Mouse (Mus musculus) hindbrain, embryonic 15.5 days (tissue): ENCODE measurements around the gene Syngr2. TPM values are rescaled to one million over a fixed set of nuclear protein-coding genes. Genes with fewer than 3 reads are reported as not detected.
"Not testable (repeated sequence)": the region's sequence is repeated elsewhere in the genome, so short reads cannot be mapped to it uniquely, and the experiment has no call there.

Source experiments
- ATAC-seq: fragments of 200-750 bp; cut with Nextera tagmentation; 2 replicates; pipeline ENCODE4 v1.8.0; 2017; ENCODE audit warnings: low read depth, moderate number of reproducible peaks, moderate TSS enrichment; ENCODE audit not compliant: low FRiP score
- H3K27ac ChIP-seq: fragments of 300-500 bp; sonication (generic); replicated peaks from 2 replicates; pipeline ENCODE4 v1.5.1; 2015; ENCODE audit warnings: mild to moderate bottlenecking, inconsistent platforms
- H3K27me3 ChIP-seq: fragments of 300-500 bp; sonication (generic); 2 replicates; pipeline ENCODE4 v1.6.1; 2015; ENCODE audit warnings: control low read depth, inconsistent platforms
- H3K36me3 ChIP-seq: fragments of 300-500 bp; sonication (generic); 2 replicates; pipeline ENCODE4 v1.6.1; 2015; ENCODE audit warnings: control low read depth, inconsistent platforms
- H3K4me1 ChIP-seq: fragments of 300-500 bp; sonication (generic); replicated peaks from 2 replicates; pipeline ENCODE4 v1.6.1; 2015; ENCODE audit warnings: control low read depth, inconsistent platforms
- H3K4me2 ChIP-seq: fragments of 300-500 bp; sonication (generic); 2 replicates; pipeline ENCODE4 v1.6.1; 2015; ENCODE audit warnings: moderate library complexity, mild to moderate bottlenecking, inconsistent platforms
- H3K4me3 ChIP-seq: fragments of 300-500 bp; sonication (generic); 2 replicates; pipeline ENCODE4 v1.5.1; 2015; ENCODE audit warnings: mild to moderate bottlenecking, inconsistent platforms
- H3K9ac ChIP-seq: fragments of 300-500 bp; sonication (generic); 2 replicates; pipeline ENCODE4 v1.6.1; 2015; ENCODE audit warnings: inconsistent platforms
- H3K9me3 ChIP-seq: fragments of 300-500 bp; sonication (generic); 2 replicates; pipeline ENCODE4 v1.6.1; 2016; ENCODE audit warnings: control low read depth, inconsistent platforms
- WGBS: fragments of 180-500 bp; shearing (Covaris S2); methylation state at CpG from one replicate; pipeline ENCODE4 v1.1.7; 2015; 5-methylcytosine and 5-hydroxymethylcytosine counted together
- polyA plus RNA-seq: library from polyadenylated mRNA; unstranded; fragments of >200 nt; fragmentation: Nextera tagmentation; extraction: Ambion mirVana; gene quantifications from 2 replicates; pipeline ENCODE4 v1.2.1, GENCODE M21; 2015

Syngr2 gene
- polyA plus RNA-seq, 1 experiment from 2014 or later, result 17.2 TPM

DNA sequence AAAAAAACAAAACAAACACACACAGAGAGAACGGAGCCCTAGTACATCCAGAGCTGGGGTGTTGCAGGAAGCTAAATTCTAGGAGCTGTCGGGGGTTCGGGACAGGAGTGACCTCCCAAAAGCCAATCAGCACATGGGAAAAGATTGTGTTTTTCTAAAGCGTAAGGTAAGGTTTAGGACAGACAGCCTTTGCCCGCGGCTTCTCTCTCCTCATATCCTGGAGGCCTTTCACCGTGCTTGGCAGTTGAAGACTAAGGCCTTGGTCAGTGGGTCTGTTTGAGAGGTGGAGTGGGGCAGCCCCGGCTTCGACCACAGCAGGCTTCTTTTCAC is 26.8 kb upstream of the Syngr2 start:
- Histone ChIP-seq H3K9ac (peak overlapping the region; percentile 14; the same call in 1 of the 2 replicates), H3K27me3 (peaks cover 30% of the 10 kb centered on the region), H3K36me3 (no peaks in the 10 kb centered on the region), H3K27ac (no peak overlapping the region), H3K4me3 (peak overlapping the region; percentile 24), H3K4me2 (peak overlapping the region; percentile 54), H3K4me1 (peaks cover 46% of the 10 kb centered on the region), H3K9me3 (no peaks in the 10 kb centered on the region)
- ATAC-seq, result no peak
- WGBS, result 58% methylated on average over 9 of the region's 9 CpGs

DNA sequence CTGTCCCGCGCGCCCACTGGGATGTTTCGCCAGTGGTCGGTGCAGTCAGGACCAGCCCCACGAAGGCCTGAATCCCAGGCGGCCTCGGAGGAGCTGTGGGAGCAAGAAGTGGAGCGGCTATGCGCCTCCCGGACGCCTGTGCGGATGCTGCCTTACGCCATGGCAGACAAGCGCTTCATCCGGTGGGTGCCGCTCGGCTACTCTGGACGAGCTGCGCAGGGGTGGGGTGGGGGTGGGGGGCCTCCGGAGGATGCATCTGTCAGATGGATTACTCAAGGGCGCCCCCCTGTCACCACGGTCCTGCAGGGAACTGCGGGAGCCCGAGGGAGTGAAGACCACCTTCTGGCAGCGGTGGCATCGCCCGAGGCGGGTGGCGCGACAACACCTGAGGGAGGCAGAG is 26.4 kb upstream of the Syngr2 start:
- WGBS, result 5% methylated on average over 31 of the region's 31 CpGs
- Histone ChIP-seq H3K4me1 (peaks cover 46% of the 10 kb centered on the region), H3K4me2 (peak overlapping the region; percentile 54), H3K27ac (no peak overlapping the region), H3K9ac (peak overlapping the region; percentile 14; the same call in 1 of the 2 replicates), H3K4me3 (peak overlapping the region; percentile 24), H3K36me3 (no peaks in the 10 kb centered on the region), H3K27me3 (peaks cover 30% of the 10 kb centered on the region), H3K9me3 (no peaks in the 10 kb centered on the region)
- peak; percentile 17; the same call in 1 of the 2 replicates for ATAC-seq

DNA sequence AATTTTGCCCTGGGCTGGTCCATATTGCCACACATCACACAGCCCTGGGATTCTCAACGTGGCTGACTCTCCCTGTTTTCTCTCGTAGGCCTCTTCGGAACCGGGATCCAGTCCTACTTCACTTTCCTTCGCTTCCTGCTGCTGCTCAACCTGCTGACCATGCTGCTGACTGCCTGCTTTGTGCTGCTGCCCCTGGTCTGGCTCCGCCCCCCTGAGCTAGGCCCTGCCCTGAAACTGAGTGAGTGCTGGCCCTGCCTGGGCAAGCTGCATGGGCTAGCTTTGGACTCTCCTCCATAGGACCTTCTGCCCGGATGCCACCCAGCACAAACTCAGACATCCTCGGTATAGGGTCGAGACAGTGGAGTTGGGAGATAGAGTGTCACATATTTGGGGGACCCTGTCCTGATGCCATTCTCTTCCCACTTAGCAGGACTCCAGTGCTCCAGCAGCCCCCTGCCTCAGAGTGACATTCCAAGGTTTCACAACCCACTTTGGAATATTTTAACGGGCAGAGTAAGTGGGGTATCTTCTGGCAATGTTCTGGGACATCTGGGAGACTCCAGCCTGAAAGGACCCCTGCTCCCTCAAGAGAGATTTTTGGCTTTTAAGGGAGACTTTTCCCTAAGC is 25.7 kb upstream of the Syngr2 start:
- Histone ChIP-seq H3K9me3 (no peaks in the 10 kb centered on the region), H3K4me3 (peak overlapping the region; percentile 24; the same call in 1 of the 2 replicates), H3K4me1 (peaks cover 42% of the 10 kb centered on the region), H3K27ac (no peak overlapping the region), H3K9ac (peak overlapping the region; percentile 14; the same call in 1 of the 2 replicates), H3K27me3 (peaks cover 27% of the 10 kb centered on the region), H3K36me3 (no peaks in the 10 kb centered on the region), H3K4me2 (peak overlapping the region; percentile 54)
- 42% methylated on average over 10 of the region's 10 CpGs for WGBS
- no peak for ATAC-seq

DNA sequence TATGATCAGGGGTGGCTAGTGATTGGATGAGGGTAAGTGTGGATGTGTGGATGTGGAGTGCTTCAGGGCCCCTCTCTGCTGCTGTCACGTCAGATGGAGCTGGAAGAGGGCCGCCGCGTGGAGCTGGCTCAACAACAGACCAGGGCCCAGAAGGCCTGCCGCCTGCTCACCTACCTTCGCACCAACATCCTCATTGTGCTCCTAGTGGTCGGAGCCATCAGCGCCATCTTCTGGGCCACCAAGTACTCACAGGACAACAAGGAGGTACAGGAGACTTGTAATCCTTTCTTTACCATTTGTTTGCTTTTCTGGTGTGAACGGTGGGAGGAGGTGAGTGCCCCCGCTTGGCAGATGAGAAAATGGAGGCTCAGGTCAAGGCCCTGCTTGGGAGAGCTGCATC is 23.2 kb upstream of the Syngr2 start:
- Histone ChIP-seq H3K27ac (no peak overlapping the region), H3K9me3 (no peaks in the 10 kb centered on the region), H3K9ac (no peak overlapping the region), H3K4me3 (no peak overlapping the region), H3K4me2 (no peak overlapping the region), H3K36me3 (no peaks in the 10 kb centered on the region), H3K27me3 (peaks cover 28% of the 10 kb centered on the region), H3K4me1 (peaks cover 17% of the 10 kb centered on the region)
- ATAC-seq, result no peak
- 12% methylated on average over 10 of the region's 10 CpGs for WGBS

DNA sequence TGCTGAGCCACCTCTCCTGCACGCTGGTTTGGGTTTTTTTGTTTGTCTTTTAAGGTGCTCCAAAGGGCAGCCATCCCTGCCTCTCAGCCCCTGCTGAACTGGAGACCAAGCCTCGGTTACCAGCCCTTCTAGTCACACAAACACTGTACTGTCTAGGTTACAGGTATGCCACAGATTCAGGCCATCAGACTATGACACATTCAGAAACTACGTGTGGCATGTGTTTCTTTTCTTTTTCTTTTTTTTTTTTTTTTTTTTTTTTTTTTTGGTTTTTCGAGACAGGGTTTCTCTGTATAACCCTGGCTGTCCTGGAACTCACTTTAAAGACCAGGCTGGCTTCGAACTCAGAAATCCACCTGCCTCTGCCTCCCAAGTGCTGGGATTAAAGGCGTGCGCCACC is 21.0 kb upstream of the Syngr2 start:
- H3K4me1 ChIP-seq, H3K9me3 ChIP-seq, H3K4me3 ChIP-seq, H3K9ac ChIP-seq, ATAC-seq, H3K36me3 ChIP-seq, H3K27ac ChIP-seq, H3K4me2 ChIP-seq: not testable (repeated sequence)
- peaks cover 22% of the 10 kb centered on the region; the same call in 1 of the 2 replicates for H3K27me3 ChIP-seq
- 87% methylated on average over 7 of the region's 7 CpGs for WGBS

DNA sequence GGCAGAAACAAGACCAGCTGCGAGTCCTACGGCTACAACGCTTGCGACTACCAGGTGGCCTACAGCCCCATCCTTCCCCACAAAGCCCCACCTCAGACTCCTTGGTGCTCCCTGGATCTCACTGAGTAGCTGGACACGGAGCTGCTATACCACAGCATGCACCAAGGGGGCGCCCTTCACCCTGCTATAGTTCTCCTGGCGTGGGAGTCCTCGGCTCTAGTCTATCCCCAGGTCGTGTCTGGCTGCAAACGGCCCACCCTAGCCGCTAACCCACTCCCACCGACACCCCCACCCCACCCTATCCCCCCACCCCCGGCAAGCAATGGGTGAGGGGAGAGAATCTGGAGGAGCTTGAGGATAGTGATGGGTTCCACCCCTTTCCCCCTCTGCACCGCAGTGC is 19.2 kb upstream of the Syngr2 start:
- no peak for ATAC-seq
- Histone ChIP-seq H3K9me3 (no peaks in the 10 kb centered on the region), H3K27me3 (peaks cover 22% of the 10 kb centered on the region; the same call in 1 of the 2 replicates), H3K4me1 (no peaks in the 10 kb centered on the region), H3K36me3 (no peaks in the 10 kb centered on the region), H3K9ac (no peak overlapping the region), H3K4me2 (peak overlapping the region; percentile 27; the same call in 1 of the 2 replicates), H3K27ac (no peak overlapping the region), H3K4me3 (no peak overlapping the region)
- WGBS, result 5% methylated on average over 14 of the region's 14 CpGs

DNA sequence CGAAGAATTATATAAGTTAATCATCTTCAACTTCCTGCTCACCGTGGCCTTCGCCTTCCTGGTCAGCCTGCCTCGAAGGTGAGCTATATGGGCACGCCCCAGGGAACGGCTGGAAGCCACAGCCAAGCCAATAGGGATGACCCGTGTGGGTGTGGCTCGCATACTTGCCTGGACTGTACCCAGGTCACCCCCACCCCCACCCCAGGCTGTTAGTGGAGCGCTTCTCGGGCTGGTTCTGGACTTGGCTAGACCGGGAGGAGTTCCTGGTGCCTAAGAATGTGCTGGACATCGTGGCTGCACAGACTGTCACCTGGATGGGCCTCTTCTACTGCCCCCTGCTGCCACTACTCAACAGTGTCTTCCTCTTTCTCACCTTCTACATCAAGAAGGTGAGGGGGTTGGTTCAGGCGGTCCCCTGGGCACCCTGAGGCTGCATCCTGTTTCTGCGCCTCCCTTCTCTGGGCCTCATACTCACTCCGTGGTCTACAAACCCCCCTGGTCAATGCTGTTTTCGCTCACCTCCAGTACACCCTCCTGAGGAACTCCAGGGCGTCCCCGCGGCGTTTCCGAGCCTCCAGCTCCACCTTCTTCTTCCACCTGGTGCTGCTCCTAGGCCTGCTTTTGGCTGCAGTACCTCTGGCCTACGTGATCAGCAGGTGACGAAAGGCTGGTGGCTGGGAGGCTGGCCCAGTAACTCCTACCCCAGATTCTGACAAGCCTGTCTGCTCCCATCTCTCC is 18.6 kb upstream of the Syngr2 start:
- H3K9ac ChIP-seq, result no peak overlapping the region
- WGBS, result 37% methylated on average over 23 of the region's 23 CpGs
- no peak for ATAC-seq
- H3K9me3 ChIP-seq, result no peaks in the 10 kb centered on the region
- H3K36me3 ChIP-seq, result no peaks in the 10 kb centered on the region
- H3K4me2 ChIP-seq, result peak overlapping the region; percentile 27; the same call in 1 of the 2 replicates
- no peak overlapping the region for H3K27ac ChIP-seq
- peaks cover 22% of the 10 kb centered on the region; the same call in 1 of the 2 replicates for H3K27me3 ChIP-seq
- no peaks in the 10 kb centered on the region for H3K4me1 ChIP-seq
- no peak overlapping the region for H3K4me3 ChIP-seq

DNA sequence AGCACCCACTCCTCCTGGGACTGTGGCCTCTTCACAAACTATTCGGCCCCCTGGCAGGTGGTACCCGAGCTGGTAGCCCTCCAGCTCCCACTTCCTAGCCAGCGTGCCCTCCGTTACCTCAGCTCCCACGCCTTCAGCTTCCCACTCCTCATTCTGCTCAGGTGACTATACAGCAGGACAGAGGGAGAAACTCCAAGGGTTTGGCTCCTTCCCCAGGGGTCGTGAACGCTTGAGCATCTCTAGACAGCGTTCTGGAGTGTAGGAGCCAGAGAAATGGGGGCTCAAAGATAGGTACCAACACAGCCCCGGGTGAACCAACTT is 18.1 kb upstream of the Syngr2 start:
- no peak overlapping the region for H3K9ac ChIP-seq
- ATAC-seq, result no peak
- H3K4me1 ChIP-seq, result no peaks in the 10 kb centered on the region
- no peak overlapping the region for H3K4me2 ChIP-seq
- no peak overlapping the region for H3K4me3 ChIP-seq
- H3K36me3 ChIP-seq, result no peaks in the 10 kb centered on the region
- 87% methylated on average over 9 of the region's 9 CpGs for WGBS
- no peak overlapping the region for H3K27ac ChIP-seq
- no peaks in the 10 kb centered on the region for H3K9me3 ChIP-seq
- peaks cover 22% of the 10 kb centered on the region; the same call in 1 of the 2 replicates for H3K27me3 ChIP-seq

DNA sequence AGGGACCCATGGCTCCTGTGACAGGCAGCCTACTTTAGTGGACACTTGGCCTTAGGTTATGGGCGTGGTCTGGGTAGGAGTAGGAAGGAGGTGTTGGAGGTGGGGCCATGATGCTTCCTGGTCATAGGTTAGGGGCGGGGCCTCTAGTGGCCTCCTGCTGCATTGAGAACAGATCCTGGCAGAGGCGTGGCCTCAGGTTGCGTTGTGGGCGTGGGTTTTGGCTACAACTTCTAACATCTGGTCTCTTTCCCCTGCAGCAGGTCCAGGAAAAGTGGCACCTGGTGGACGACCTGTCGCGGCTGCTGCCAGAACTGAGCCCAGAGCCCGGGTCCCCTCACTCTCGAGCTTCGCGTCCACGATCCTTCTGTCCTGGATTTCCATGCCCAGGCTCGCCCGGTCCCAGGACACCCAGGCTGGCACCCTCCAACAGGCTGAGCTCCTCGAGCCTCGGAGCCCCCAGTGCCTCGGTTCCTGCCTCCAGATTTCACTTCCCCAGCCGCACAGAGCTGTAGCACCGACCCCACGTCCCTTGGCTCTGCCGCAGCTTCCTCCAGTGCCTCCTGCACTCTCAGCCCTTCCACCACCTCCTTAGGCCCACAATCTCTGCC is 17.1 kb upstream of the Syngr2 start:
- Histone ChIP-seq H3K4me2 (peak overlapping the region; percentile 29), H3K4me3 (no peak overlapping the region), H3K4me1 (no peaks in the 10 kb centered on the region), H3K9ac (no peak overlapping the region), H3K9me3 (no peaks in the 10 kb centered on the region), H3K27ac (no peak overlapping the region), H3K27me3 (peaks cover 22% of the 10 kb centered on the region; the same call in 1 of the 2 replicates), H3K36me3 (no peaks in the 10 kb centered on the region)
- WGBS, result 9% methylated on average over 22 of the region's 22 CpGs
- ATAC-seq, result no peak

DNA sequence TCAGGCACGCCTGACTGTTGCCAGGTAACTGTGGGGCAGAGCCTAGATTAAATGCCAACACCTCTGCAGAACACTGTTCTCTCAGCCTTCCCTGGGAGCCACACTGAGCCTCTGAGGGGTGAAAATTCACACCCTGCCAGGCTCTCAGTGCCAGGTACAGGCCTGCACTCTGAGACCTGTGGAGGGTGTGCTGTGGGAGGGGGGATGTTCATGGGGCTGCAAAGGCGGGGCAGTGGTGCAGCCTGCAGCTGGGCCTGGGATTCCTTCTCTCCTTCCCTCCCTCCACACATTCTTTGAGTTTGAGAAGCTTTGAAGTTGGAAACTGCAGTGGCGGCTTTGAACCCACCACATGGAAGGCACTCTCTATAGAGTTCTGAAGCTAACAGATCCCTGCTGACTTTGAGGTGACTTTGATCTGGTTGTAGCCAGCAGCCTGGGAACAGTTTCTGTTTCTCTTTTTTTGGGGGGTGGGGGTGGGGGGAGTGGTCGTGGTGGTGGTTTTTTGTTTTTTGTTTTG is 15.4 kb upstream of the Syngr2 start:
- Histone ChIP-seq H3K4me2 (no peak overlapping the region), H3K4me1 (no peaks in the 10 kb centered on the region), H3K9me3 (no peaks in the 10 kb centered on the region), H3K27ac (no peak overlapping the region), H3K4me3 (no peak overlapping the region), H3K9ac (no peak overlapping the region), H3K36me3 (no peaks in the 10 kb centered on the region), H3K27me3 (peaks cover 22% of the 10 kb centered on the region; the same call in 1 of the 2 replicates)
- WGBS, result 52% methylated on average over 4 of the region's 4 CpGs
- ATAC-seq, result no peak

DNA sequence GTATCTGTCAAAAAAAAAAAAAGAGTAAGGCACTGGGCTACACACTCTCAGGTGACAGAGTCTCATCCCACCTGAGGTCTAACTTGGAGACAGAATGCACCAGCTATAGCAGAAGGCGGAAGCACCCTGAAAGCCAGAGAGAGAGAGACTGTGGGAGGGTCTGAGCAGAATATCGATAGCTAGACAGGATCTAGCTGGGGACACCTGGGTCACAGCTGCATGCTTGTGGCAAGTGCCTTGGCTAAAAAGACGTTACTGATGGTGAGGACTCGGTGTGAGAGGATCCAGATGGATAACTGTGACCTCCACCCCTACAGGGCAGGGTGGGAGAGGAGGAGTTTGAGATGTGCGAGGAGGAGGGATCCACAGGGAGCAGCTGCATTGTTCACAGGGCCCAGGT is 12.5 kb upstream of the Syngr2 start:
- Histone ChIP-seq H3K36me3 (no peaks in the 10 kb centered on the region), H3K4me1 (no peaks in the 10 kb centered on the region), H3K9me3 (no peaks in the 10 kb centered on the region), H3K9ac (no peak overlapping the region), H3K4me2 (no peak overlapping the region), H3K4me3 (no peak overlapping the region), H3K27me3 (peaks cover 3% of the 10 kb centered on the region; the same call in 1 of the 2 replicates), H3K27ac (no peak overlapping the region)
- 49% methylated on average over 5 of the region's 5 CpGs for WGBS
- ATAC-seq, result no peak

DNA sequence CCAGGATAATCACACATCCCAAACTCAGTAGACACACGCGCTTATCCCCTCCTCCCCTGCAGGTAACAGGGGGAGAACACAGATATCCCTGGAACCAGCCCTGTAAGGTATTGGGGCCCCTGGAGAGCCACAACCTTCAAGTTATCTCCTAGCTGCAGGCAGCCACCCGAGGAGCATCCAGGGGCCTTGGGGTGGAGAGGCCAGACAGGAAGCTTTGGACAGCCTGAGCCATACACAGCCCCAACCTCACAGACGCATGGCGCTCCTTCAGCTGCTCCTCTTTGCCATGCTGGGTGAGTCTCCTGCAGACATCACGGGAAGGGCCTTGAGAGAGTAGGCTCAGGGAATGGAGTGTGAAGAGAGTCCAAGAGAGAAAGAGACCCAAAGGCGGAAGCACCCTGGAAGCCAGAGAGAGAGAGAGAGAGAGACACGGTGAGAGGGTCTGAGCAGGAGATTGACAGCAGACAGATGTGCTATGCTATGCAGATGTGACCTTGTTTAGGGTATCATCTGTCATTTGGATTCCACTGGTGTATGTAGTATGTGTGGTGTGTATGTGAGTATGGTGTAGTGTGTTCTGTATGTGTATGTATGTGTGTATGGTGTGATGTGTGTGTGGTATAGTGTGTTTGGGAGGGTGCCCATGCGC is 11.8 kb upstream of the Syngr2 start, which contains the start of gene 6030468B19Rik:
6030468B19Rik (plus strand) TSS at position 150 of the 649 bp plus-strand sequence.
- WGBS, result 65% methylated on average over 9 of the region's 9 CpGs
- Histone ChIP-seq H3K4me1 (no peaks in the 10 kb centered on the region), H3K36me3 (no peaks in the 10 kb centered on the region), H3K4me2 (no peak within 1 kb of the TSS), H3K27ac (no peak within 1 kb of the TSS), H3K9ac (no peak within 1 kb of the TSS), H3K4me3 (no peak within 1 kb of the TSS), H3K9me3 (no peaks in the 10 kb centered on the region), H3K27me3 (no peaks in the 10 kb centered on the region)
- ATAC-seq, result no peak
